Mouse (Mus musculus): Measurements from ENCODE around the gene Smyd2. TPM values are rescaled to one million over a fixed set of nuclear protein-coding genes. Genes with fewer than 3 reads are reported as not detected.

The Smyd2 gene
- total and polyA plus RNA-seq, 3 experiments, result 140 to 146 TPM; not detected in 1

GRCm38 (mm10) chr1:189884951-189885350, 37.2 kb downstream of the Smyd2 start:
- Histone ChIP-seq H3K4me1 (ENCODE audit: control insufficient read depth in 1 of 2, insufficient read depth in 2 of 2, low read length in 2 of 2) (no peaks in the 10 kb centered on the region), H3K27ac (ENCODE audit: control insufficient read depth, low read depth, low read length) (no peak overlapping the region), H3K36me3 (ENCODE audit: control insufficient read depth in 1 of 2, insufficient read depth in 2 of 2, low read length in 2 of 2) (no peaks in the 10 kb centered on the region; a peak in 2 of 4 replicates), H3K79me2 (ENCODE audit: control insufficient read depth, insufficient read depth, low read length, poor library complexity) (no peaks in the 10 kb centered on the region), H3K9ac (ENCODE audit: control insufficient read depth, low read depth, low read length, poor library complexity, severe bottlenecking) (no peak overlapping the region), H3K4me3 (ENCODE audit: control insufficient read depth in 1 of 2, insufficient read depth in 1 of 2, low read depth in 2 of 2, low read length in 2 of 2) (no peak overlapping the region), H3K27me3 (ENCODE audit: control insufficient read depth in 1 of 2, insufficient read depth in 2 of 2, low read length in 2 of 2) (no peaks in the 10 kb centered on the region), H3K9me3 (replicated peaks; ENCODE audit: insufficient read depth, low read length) (no peaks in the 10 kb centered on the region)
- TF ChIP-seq USF2 (IDR thresholded peaks at IDR 0.05; ENCODE audit: borderline replicate concordance in 1 of 2, insufficient read depth in 1 of 2, low read depth in 1 of 2, low read length in 2 of 2) (no peak), RCOR1 (IDR thresholded peaks at IDR 0.05; ENCODE audit: low read depth, low read length) (no peak), NRF1 (IDR thresholded peaks at IDR 0.05; ENCODE audit: insufficient read depth, low read depth, low read length, poor library complexity, severe bottlenecking) (no peak), POLR2AphosphoS5 (IDR thresholded peaks at IDR 0.05; ENCODE audit: borderline replicate concordance, low read depth, low read length) (no peak), JUND (IDR thresholded peaks at IDR 0.05; ENCODE audit: low read depth, low read length) (no peak), MYC (IDR thresholded peaks at IDR 0.05; ENCODE audit: low read depth, low read length) (no peak), MAFK (IDR thresholded peaks at IDR 0.05; ENCODE audit: borderline replicate concordance, low read depth, low read length) (no peak), SIN3A (IDR thresholded peaks at IDR 0.05; ENCODE audit: low read length) (no peak), CHD2 (IDR thresholded peaks at IDR 0.05; ENCODE audit: low read length) (no peak), POLR2AphosphoS2 (IDR thresholded peaks at IDR 0.05; ENCODE audit: low read length) (no peak), ZC3H11A (IDR thresholded peaks at IDR 0.05; ENCODE audit: low read depth, low read length) (no peak), ETS1 (IDR thresholded peaks at IDR 0.05; ENCODE audit: low read depth, low read length) (no peak), USF1 (IDR thresholded peaks at IDR 0.05; ENCODE audit: low read depth, low read length) (no peak), EP300 (IDR thresholded peaks at IDR 0.05; ENCODE audit: low read depth in 1 of 2, low read length in 2 of 2) (no peak), ZNF384 (IDR thresholded peaks at IDR 0.05; ENCODE audit: low read depth, low read length) (no peak)
- no peak for DNase-seq (ENCODE audit: low read depth, low spot score)

GRCm38 (mm10) chr1:189883531-189884170, 38.5 kb downstream of the Smyd2 start:
- Histone ChIP-seq H3K9ac (ENCODE audit: control insufficient read depth, low read depth, low read length, poor library complexity, severe bottlenecking) (no peak overlapping the region), H3K4me3 (ENCODE audit: control insufficient read depth in 1 of 2, insufficient read depth in 1 of 2, low read depth in 2 of 2, low read length in 2 of 2) (no peak overlapping the region), H3K36me3 (ENCODE audit: control insufficient read depth in 1 of 2, insufficient read depth in 2 of 2, low read length in 2 of 2) (no peaks in the 10 kb centered on the region; a peak in 2 of 4 replicates), H3K79me2 (ENCODE audit: control insufficient read depth, insufficient read depth, low read length, poor library complexity) (no peaks in the 10 kb centered on the region), H3K9me3 (replicated peaks; ENCODE audit: insufficient read depth, low read length) (no peaks in the 10 kb centered on the region), H3K4me1 (ENCODE audit: control insufficient read depth in 1 of 2, insufficient read depth in 2 of 2, low read length in 2 of 2) (no peaks in the 10 kb centered on the region), H3K27me3 (ENCODE audit: control insufficient read depth in 1 of 2, insufficient read depth in 2 of 2, low read length in 2 of 2) (no peaks in the 10 kb centered on the region), H3K27ac (ENCODE audit: control insufficient read depth, low read depth, low read length) (no peak overlapping the region)
- TF ChIP-seq SIN3A (IDR thresholded peaks at IDR 0.05; ENCODE audit: low read length) (no peak), RAD21 (IDR thresholded peaks at IDR 0.05; ENCODE audit: low read depth, low read length) (peak; percentile 8), CHD2 (IDR thresholded peaks at IDR 0.05; ENCODE audit: low read length) (no peak), ZMIZ1 (IDR thresholded peaks at IDR 0.05; ENCODE audit: low read depth, low read length) (no peak), POLR2A (IDR thresholded peaks at IDR 0.05; ENCODE audit: control insufficient read depth in 1 of 2, insufficient read depth in 1 of 2, low read depth in 1 of 2, low read length in 2 of 2, poor library complexity in 1 of 2) (no peak), ZC3H11A (IDR thresholded peaks at IDR 0.05; ENCODE audit: low read depth, low read length) (no peak), USF2 (IDR thresholded peaks at IDR 0.05; ENCODE audit: borderline replicate concordance in 1 of 2, insufficient read depth in 1 of 2, low read depth in 1 of 2, low read length in 2 of 2) (no peak), JUND (IDR thresholded peaks at IDR 0.05; ENCODE audit: low read depth, low read length) (no peak), POLR2AphosphoS2 (IDR thresholded peaks at IDR 0.05; ENCODE audit: low read length) (no peak), HCFC1 (IDR thresholded peaks at IDR 0.05; ENCODE audit: low read depth, low read length) (no peak), MAX (IDR thresholded peaks at IDR 0.05; ENCODE audit: low read length) (no peak), SMC3 (IDR thresholded peaks at IDR 0.05; ENCODE audit: low read depth, low read length) (peak; percentile 34), MYC (IDR thresholded peaks at IDR 0.05; ENCODE audit: low read depth, low read length) (no peak), ZNF384 (IDR thresholded peaks at IDR 0.05; ENCODE audit: low read depth, low read length) (no peak), GABPA (IDR thresholded peaks at IDR 0.05; ENCODE audit: low read depth, low read length) (no peak), CTCF (IDR thresholded peaks at IDR 0.05 in 2 of 3, conservative IDR thresholded peaks at IDR 0.05 in 1 of 3; ENCODE audit: control insufficient read depth in 1 of 3, insufficient read depth in 1 of 3, low read depth in 2 of 3, low read length in 3 of 3, poor library complexity in 1 of 3, severe bottlenecking in 1 of 3) (peak; percentile 39 to 70 (median 59)), MYB (IDR thresholded peaks at IDR 0.05; ENCODE audit: low read depth, low read length) (no peak), CHD1 (IDR thresholded peaks at IDR 0.05; ENCODE audit: low read depth, low read length) (no peak)
- DNase-seq (ENCODE audit: low read depth, low spot score), result peak; percentile 62

All from MEL (cell line).